In genomic region chr17:83792388-83792787, GRCm38 (mm10) we compare ENCODE assay signal across 16 mouse cellular contexts. TPM values are rescaled to one million over a fixed set of nuclear protein-coding genes. Genes with fewer than 3 reads are reported as not detected.
DNase-seq lines count a peak whose midpoint lies in the region; ATAC-seq and TF ChIP-seq lines count a peak whose summit lies in the region.
"Had no signal": no experiment of that assay in that cellular context is flagged by ENCODE, and none has a peak within 500 bp of the region (broad histone marks: within the 10 kb centered on the region; RNA-seq: fewer than 3 reads in every experiment).

No protein-coding gene starts in this region.

- no peaks in the 10 kb centered on the region for H3K79me2 ChIP-seq in heart, adult 2 months (replicated peaks; ENCODE audit: control insufficient read depth, insufficient read depth, low read length)

- no peaks in the 10 kb centered on the region for H3K27me3 ChIP-seq in embryonic facial prominence, embryonic 14.5 days (replicated peaks; ENCODE audit: control insufficient read depth, insufficient read depth, low read length)
- no peaks in the 10 kb centered on the region for H3K27me3 ChIP-seq in embryonic facial prominence, embryonic 10.5 days (replicated peaks; ENCODE audit: low read depth, poor library complexity, severe bottlenecking)
- no peaks in the 10 kb centered on the region for H3K27me3 ChIP-seq in testis, adult 2 months (ENCODE audit: control insufficient read depth, insufficient read depth, low read length)
- no peaks in the 10 kb centered on the region for H3K27me3 ChIP-seq in limb, embryonic 12.5 days
- no peaks in the 10 kb centered on the region for H3K27me3 ChIP-seq in heart, adult 2 months (ENCODE audit: control insufficient read depth, insufficient read depth, low read length)
- H3K27me3 ChIP-seq in kidney, embryonic 14.5 days (ENCODE audit: control insufficient read depth, insufficient read depth, low read length), result no peaks in the 10 kb centered on the region
- H3K27me3 ChIP-seq: intestine, embryonic 15.5 days; lung, embryonic 15.5 days; midbrain, embryonic 13.5 days had no signal

- H3K9ac ChIP-seq in embryonic facial prominence, embryonic 14.5 days (ENCODE audit: low read depth, low read length), result no peak overlapping the region
- H3K9ac ChIP-seq in limb, embryonic 12.5 days (replicated peaks), result no peak overlapping the region
- H3K9ac ChIP-seq in heart, adult 2 months (ENCODE audit: low read depth, low read length), result no peak overlapping the region
- H3K9ac ChIP-seq in kidney, embryonic 14.5 days (ENCODE audit: low read depth, low read length), result no peak overlapping the region
- H3K9ac ChIP-seq: intestine, embryonic 15.5 days; lung, embryonic 15.5 days; midbrain, embryonic 13.5 days had no signal

- no peak for TF ChIP-seq POLR2A in testis, adult 2 months (IDR thresholded peaks at IDR 0.05; ENCODE audit: control insufficient read depth, low read depth, low read length)
- no peak for TF ChIP-seq POLR2A in heart, adult 2 months (IDR thresholded peaks at IDR 0.05; ENCODE audit: insufficient read depth, low read depth, low read length)

- H3K9me3 ChIP-seq in embryonic facial prominence, embryonic 14.5 days (ENCODE audit: control insufficient read depth, low read length), result no peaks in the 10 kb centered on the region
- H3K9me3 ChIP-seq in embryonic facial prominence, embryonic 10.5 days, result no peaks in the 10 kb centered on the region
- H3K9me3 ChIP-seq in limb, embryonic 12.5 days, result no peaks in the 10 kb centered on the region
- H3K9me3 ChIP-seq in kidney, embryonic 14.5 days (ENCODE audit: control insufficient read depth, low read length), result no peaks in the 10 kb centered on the region
- H3K9me3 ChIP-seq: intestine, embryonic 15.5 days; lung, embryonic 15.5 days; midbrain, embryonic 13.5 days had no signal

- no peak for TF ChIP-seq EP300 in heart, adult 2 months (IDR thresholded peaks at IDR 0.05; ENCODE audit: insufficient read depth, low read depth, low read length)

- ATAC-seq in embryonic facial prominence, embryonic 14.5 days (ENCODE audit: low read depth), result 0 out of 2 replicates have a peak, but pooled peaks have one; percentile 30
- no peak for ATAC-seq in limb, embryonic 12.5 days (ENCODE audit: insufficient number of reproducible peaks, insufficient read depth, low FRiP score, low TSS enrichment, low read depth)
- ATAC-seq in kidney, embryonic 14.5 days (ENCODE audit: low FRiP score, low TSS enrichment), result no peak
- ATAC-seq: intestine, embryonic 15.5 days; midbrain, embryonic 13.5 days had no signal

- H3K4me3 ChIP-seq in embryonic facial prominence, embryonic 14.5 days (ENCODE audit: low read depth, low read length), result no peak overlapping the region
- no peak overlapping the region for H3K4me3 ChIP-seq in embryonic facial prominence, embryonic 10.5 days
- peak overlapping the region; percentile 68 for H3K4me3 ChIP-seq in testis, adult 2 months (ENCODE audit: control insufficient read depth, low read depth, low read length)
- H3K4me3 ChIP-seq in limb, embryonic 12.5 days (replicated peaks), result no peak overlapping the region
- no peak overlapping the region for H3K4me3 ChIP-seq in heart, adult 2 months
- no peak overlapping the region for H3K4me3 ChIP-seq in kidney, embryonic 14.5 days (ENCODE audit: low read length)
- H3K4me3 ChIP-seq: intestine, embryonic 15.5 days; lung, embryonic 15.5 days; midbrain, embryonic 13.5 days had no signal

- H3K4me1 ChIP-seq in embryonic facial prominence, embryonic 14.5 days (ENCODE audit: control insufficient read depth, insufficient read depth, low read length), result no peaks in the 10 kb centered on the region
- 0 out of 2 replicates have a peak, but pooled peaks cover 2% of the 10 kb centered on the region for H3K4me1 ChIP-seq in embryonic facial prominence, embryonic 10.5 days
- peaks cover 9% of the 10 kb centered on the region for H3K4me1 ChIP-seq in testis, adult 2 months (ENCODE audit: control insufficient read depth, insufficient read depth, low read length)
- H3K4me1 ChIP-seq in limb, embryonic 12.5 days (replicated peaks), result peaks cover 10% of the 10 kb centered on the region
- no peaks in the 10 kb centered on the region for H3K4me1 ChIP-seq in heart, adult 2 months (ENCODE audit: control insufficient read depth, insufficient read depth, low read length)
- no peaks in the 10 kb centered on the region for H3K4me1 ChIP-seq in kidney, embryonic 14.5 days (ENCODE audit: control insufficient read depth, insufficient read depth, low read length)
- H3K4me1 ChIP-seq: intestine, embryonic 15.5 days; lung, embryonic 15.5 days had no signal

- H3K27ac ChIP-seq in embryonic facial prominence, embryonic 14.5 days (replicated peaks; ENCODE audit: low read depth, low read length), result no peak overlapping the region
- no peak overlapping the region; the same call in 1 of the 2 replicates for H3K27ac ChIP-seq in embryonic facial prominence, embryonic 10.5 days (replicated peaks)
- no peak overlapping the region for H3K27ac ChIP-seq in testis, adult 2 months (ENCODE audit: control insufficient read depth, insufficient read depth, low read depth, low read length)
- peak overlapping the region; percentile 41; the same call in 1 of the 2 replicates for H3K27ac ChIP-seq in limb, embryonic 12.5 days
- no peak overlapping the region for H3K27ac ChIP-seq in heart, adult 2 months
- no peak overlapping the region for H3K27ac ChIP-seq in kidney, embryonic 14.5 days (ENCODE audit: low read depth, low read length)
- H3K27ac ChIP-seq: intestine, embryonic 15.5 days; lung, embryonic 15.5 days; midbrain, embryonic 13.5 days had no signal

- no peak for TF ChIP-seq CTCF in testis, adult 2 months (IDR thresholded peaks at IDR 0.05; ENCODE audit: control insufficient read depth, insufficient read depth, insufficient replicate concordance, low read depth, low read length)
- TF ChIP-seq CTCF in heart, adult 2 months (IDR thresholded peaks at IDR 0.05), result no peak

- peak overlapping the region; percentile 7; the same call in 1 of the 2 replicates for H3K4me2 ChIP-seq in embryonic facial prominence, embryonic 14.5 days (ENCODE audit: low read depth, low read length)
- H3K4me2 ChIP-seq in limb, embryonic 12.5 days, result no peak overlapping the region
- H3K4me2 ChIP-seq in kidney, embryonic 14.5 days (replicated peaks; ENCODE audit: low read depth, low read length), result no peak overlapping the region
- H3K4me2 ChIP-seq: intestine, embryonic 15.5 days; liver, embryonic 11.5 days; lung, embryonic 15.5 days; midbrain, embryonic 13.5 days had no signal

- H3K36me3 ChIP-seq in embryonic facial prominence, embryonic 14.5 days (ENCODE audit: control insufficient read depth, insufficient read depth, low read length), result peaks cover 24% of the 10 kb centered on the region
- peaks cover 18% of the 10 kb centered on the region for H3K36me3 ChIP-seq in embryonic facial prominence, embryonic 10.5 days (replicated peaks)
- H3K36me3 ChIP-seq in testis, adult 2 months (ENCODE audit: control insufficient read depth, insufficient read depth, low read length), result no peaks in the 10 kb centered on the region
- peaks cover 29% of the 10 kb centered on the region for H3K36me3 ChIP-seq in limb, embryonic 12.5 days
- H3K36me3 ChIP-seq in heart, adult 2 months (ENCODE audit: control insufficient read depth, insufficient read depth, low read length), result no peaks in the 10 kb centered on the region
- H3K36me3 ChIP-seq in kidney, embryonic 14.5 days (ENCODE audit: control insufficient read depth, insufficient read depth, low read length), result peaks cover 10% of the 10 kb centered on the region; the same call in 1 of the 2 replicates
- H3K36me3 ChIP-seq: midbrain, embryonic 13.5 days had no signal

- DNase-seq in embryonic facial prominence, embryonic 14.5 days (ENCODE audit: low spot score), result peak; percentile 47
- DNase-seq in embryonic facial prominence, embryonic 10.5 days (ENCODE audit: low spot score), result no peak
- DNase-seq in testis, postnatal 14 days (ENCODE audit: low spot score), result no peak
- DNase-seq in heart, adult 18-20 months, result no peak
- DNase-seq in heart, adult 2 months, result no peak
- DNase-seq: cerebellum, adult 11 months; cerebellum, postnatal 36 days; heart, adult 11 months; heart, postnatal 10 days had no signal

- WGBS in embryonic facial prominence, embryonic 14.5 days, result 74% methylated on average over 23 of the region's 23 CpGs
- WGBS in embryonic facial prominence, embryonic 10.5 days, result 75% methylated on average over 23 of the region's 23 CpGs
- WGBS in limb, embryonic 12.5 days, result 67% methylated on average over 23 of the region's 23 CpGs
- 77% methylated on average over 23 of the region's 23 CpGs for WGBS in heart, adult 2 months
- WGBS in kidney, embryonic 14.5 days, result 85% methylated on average over 23 of the region's 23 CpGs

- intact Hi-C loops in heart, adult 2 months (cut with DNase I), result no loop called here

RNA-seq across cellular contexts. Expression of gene Haao, which starts 55.4 kb away (rescaled TPM):
- polyA plus RNA-seq in embryonic facial prominence, embryonic 14.5 days (2014; fragmentation: Nextera tagmentation; extraction: Ambion mirVana), result 0.37 and 0.92 TPM in 2 replicates
- polyA plus RNA-seq in embryonic facial prominence, embryonic 10.5 days (2016; fragmentation: Nextera tagmentation; extraction: Ambion mirVana), result not detected in 2 replicates
- 0.18 and 0.19 TPM in 2 replicates for polyA plus RNA-seq in testis, adult 2 months (2012; rRNA removed)
- 0.35 and 0.94 TPM in 2 replicates for polyA plus RNA-seq in limb, embryonic 12.5 days (2016; fragmentation: Nextera tagmentation; extraction: Ambion mirVana)
- 1 to 10 TPM in 1 of 2 experiments, under 1 TPM in 1; 0.27 to 2.0 TPM for total RNA-seq in heart, adult 18-20 months (2021)
- total RNA-seq in heart, adult 2 months (2021), result under 1 TPM; 0.25 to 0.29 TPM
- polyA plus RNA-seq in heart, adult 2 months (2012; rRNA removed), result 1.2 and 1.4 TPM in 2 replicates
- polyA plus RNA-seq in kidney, embryonic 14.5 days (2014; fragmentation: Nextera tagmentation; extraction: Ambion mirVana), result 0.72 and 0.91 TPM in 2 replicates
- total RNA-seq: heart, postnatal 10 days had no signal
